Mouse (Mus musculus) cerebellum, adult 2 months (tissue): ENCODE data around the gene Pabpn1.

Experiments
- CTCF ChIP-seq: fragments of 200-500 bp; IDR thresholded peaks from 2 replicates; pipeline ENCODE4 v1.5.1; 2011; ENCODE audit warnings: low read depth, mild to moderate bottlenecking, control low read depth, low read length, moderate library complexity, borderline replicate concordance; ENCODE audit not compliant: insufficient read depth
- POLR2A ChIP-seq: fragments of 200-500 bp; IDR thresholded peaks from 2 replicates; pipeline ENCODE4 v1.6.1; 2011; ENCODE audit warnings: low read length, control low read depth, borderline replicate concordance; ENCODE audit not compliant: insufficient read depth

DNA sequence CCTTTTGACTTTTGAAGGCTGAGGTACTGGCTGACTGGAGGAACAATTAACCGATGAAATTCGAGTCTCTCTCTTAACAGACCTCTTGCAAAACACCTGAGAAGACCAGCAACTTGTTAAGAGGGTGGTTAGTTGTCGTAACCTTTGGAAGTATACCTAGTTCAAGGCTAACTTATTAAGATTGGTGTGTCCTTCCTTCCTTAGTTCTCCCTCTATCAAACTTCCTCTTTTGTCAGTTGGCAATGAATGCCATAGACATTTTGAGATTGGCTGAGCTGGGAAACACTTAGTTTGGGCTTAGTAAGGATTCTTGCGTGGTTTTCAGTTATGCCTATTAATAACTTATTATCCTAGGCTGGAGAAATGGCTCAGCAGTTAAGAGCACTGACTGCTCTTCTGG, 24.3 kb upstream of the Pabpn1 start:
- no peak for TF ChIP-seq CTCF
- TF ChIP-seq POLR2A, result no peak
